Mouse (Mus musculus) embryo, embryonic 10.5 days (tissue): ENCODE results near the gene Mlkl.
"Not testable (repeated sequence)": the region's sequence is repeated elsewhere in the genome, so short reads cannot be mapped to it uniquely, and the experiment has no call there.

ENCODE experiments used
- DNase-seq: peaks from one replicate; pipeline ENCODE4 v3.0.0-alpha.2; 2015; ENCODE audit warnings: low spot score

Mlkl gene

DNA sequence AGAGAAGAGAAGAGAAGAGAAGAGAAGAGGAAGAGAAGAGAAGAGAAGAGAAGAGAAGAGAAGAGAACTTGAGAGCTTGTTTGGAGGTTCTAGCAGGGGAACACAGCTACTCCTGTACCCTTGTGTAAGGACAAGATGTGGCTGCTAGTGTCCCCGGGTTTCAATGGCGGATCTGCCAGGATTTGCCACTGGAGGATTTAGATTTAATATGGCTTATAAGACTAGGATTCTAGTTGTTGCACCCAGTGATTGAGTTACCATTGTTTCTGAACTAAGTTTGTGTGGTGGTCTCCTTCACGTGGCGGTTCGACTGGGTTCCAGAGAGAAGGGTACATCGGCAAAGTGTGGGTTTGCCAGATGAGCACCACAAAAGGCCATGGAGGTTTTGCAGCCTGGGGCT is 24.0 kb downstream of the Mlkl start:
- DNase-seq: not testable (repeated sequence)

DNA sequence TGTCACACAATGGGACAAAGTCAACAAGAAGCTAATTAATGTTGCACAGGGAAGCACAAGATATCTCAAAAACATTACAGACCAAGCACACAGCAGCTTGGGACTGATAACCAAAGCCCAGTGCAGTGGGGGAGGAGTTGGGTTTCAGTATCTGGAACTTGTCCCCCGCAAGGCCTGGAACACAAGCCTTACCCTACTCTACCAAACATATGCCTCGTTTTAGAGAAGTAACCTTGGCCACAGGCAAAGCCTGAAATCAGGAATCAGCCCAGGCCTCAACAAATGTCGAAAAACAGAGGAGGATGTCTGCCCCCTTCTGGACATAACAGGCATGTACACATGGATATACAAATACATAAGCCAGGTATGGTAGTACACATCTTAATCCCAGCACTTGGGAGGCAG is 25.2 kb downstream of the Mlkl start:
- peak; percentile 16 for DNase-seq

DNA sequence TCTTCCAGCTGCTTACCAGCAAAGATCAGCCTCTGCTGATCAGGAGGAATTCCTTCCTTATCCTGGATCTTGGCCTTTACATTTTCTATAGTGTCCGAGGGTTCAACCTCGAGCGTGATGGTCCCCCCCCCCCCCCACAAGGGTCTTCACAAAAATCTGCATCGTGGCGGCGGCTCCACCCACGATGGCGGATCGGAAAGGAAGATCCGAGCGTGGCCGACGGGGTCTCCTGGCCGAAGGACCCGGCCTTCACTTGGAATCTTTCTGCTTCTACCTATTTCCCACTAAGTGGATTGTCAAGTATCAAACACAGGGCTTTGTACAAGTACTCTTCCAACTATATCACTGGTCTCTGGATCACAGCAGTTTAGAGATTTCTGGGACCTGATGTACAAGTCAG is 28.0 kb downstream of the Mlkl start:
- DNase-seq: not testable (repeated sequence)

DNA sequence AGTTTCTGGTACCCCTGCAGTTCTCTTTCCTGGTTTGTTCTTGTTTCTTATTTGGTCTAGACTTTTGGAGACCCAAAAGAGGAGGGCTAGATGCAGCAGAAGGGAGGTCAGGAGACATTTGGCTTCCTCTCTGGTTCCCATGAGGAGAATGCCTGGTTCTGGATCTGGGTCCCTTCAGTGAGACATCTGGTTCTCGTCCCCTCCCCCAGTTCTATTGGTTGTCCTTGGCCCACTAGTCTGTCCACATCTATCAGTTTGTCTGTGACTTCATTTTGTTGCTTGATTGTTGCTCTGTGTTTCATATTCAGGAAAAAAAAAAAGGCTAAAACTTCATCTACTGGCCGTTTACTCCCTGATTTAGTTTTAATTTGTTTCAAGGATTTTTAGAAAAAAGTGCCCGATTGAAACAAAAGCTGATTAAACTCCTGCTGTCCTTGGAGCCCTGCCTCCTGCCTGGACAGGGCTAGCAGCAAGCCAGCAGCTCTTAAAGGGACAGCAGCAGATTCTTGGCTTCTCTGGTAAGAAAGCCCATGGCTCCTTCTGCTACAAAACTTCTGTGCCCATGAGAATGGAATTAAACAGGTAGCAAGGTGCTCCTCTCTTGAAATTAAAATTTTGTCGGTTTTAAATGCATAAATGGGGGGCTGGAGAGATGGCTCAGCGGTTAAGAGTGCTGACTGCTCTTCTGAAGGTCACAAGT is 32.8 kb downstream of the Mlkl start:
- no peak for DNase-seq

DNA sequence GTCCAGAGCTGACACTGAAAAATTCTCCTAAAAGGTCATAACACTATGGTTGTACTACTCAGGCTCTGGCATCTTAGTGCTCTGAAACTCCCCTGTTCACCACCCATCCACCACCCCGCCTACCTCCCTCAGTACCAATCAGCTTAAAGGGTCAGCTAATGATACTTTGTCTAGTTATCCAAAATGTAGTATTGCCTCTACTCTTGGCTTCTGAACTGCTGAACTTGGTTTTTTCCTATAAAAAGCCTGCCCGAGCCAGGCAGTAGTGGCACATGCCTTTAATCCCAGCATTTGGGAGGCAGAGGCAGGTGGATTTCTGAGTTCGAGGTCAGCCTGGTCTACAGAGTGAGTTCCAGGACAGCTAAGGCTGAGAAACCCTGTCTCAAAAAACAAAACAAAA is 33.6 kb downstream of the Mlkl start:
- DNase-seq: no peak

DNA sequence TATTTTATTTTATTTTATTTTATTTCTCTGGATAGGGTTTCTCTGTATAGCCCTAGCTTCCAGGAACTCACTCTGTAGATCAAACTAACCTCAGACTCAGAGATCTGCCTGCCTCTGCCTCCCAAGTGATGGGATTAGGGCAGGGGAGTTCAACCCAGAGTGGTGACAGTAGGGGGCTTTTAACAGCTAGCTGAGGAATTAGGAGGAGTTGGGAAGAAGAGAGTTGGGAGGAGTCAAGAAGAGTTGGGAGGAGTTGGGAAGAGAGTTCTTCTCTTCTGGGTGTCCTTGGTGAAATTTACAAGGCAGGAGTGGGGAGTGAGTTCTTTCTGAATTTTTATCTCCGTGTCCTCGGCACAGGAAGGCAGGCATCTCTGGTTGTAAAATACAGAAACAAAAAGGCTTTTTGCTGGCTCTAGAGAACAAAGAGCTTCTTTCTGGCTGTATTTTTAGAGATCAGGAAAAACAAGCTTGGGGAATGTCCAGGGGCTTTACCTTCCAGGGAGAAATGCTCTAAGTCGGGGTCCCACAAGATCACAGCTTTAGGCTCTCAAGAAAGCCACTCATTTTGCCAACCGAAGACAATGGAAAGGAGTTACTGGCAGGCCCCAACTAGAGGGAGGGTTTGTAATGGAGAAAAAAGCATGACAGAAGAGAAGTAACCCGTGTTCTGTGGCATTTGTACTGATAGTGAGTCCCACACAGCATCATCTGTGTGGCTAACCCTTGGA is 34.7 kb downstream of the Mlkl start:
- not testable (repeated sequence) for DNase-seq

DNA sequence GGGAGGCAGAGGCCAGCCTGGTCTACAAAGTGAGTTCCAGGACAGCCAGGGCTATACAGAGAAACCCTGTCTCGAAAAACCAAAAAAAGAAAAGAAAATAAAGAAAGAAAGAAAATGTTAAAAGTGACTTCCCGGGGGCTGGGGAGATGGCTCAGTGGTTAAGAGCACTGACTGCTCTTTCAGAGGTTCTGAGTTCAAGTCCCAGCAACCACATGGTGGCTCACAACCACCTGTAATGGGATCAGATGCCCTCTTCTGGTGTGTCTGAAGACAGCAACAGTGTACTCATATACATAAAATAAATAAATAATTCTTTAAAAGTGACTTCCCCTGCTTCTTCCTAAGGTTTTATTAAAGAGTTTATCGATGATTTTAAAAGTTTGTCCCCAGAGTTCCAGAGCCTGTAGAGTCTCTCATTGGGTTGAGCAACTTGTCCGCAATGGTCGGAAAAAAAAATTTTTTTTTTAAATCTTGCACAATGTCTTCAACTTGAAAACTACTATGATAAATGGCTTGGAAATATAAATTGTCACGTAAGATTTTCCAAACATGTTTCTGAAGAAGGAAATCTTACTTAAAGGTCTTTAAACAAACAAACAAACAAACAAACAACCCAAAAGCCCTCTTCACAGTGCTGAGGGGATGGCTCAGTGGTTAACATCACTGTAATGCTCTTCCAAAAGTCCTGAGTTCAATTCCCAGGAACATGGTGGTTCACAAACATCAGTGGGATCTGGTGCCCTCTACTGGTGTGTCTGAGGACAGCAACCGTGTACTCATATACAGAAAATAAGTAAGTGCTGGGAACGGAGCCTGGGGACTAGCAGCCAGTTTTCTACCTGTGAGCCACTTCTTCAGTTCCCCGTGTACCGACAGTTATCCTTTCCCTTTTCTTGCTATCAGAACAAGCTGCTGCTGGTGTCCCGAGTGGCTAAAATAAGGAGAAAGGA is 37.1 kb downstream of the Mlkl start:
- peak; percentile 31 for DNase-seq

DNA sequence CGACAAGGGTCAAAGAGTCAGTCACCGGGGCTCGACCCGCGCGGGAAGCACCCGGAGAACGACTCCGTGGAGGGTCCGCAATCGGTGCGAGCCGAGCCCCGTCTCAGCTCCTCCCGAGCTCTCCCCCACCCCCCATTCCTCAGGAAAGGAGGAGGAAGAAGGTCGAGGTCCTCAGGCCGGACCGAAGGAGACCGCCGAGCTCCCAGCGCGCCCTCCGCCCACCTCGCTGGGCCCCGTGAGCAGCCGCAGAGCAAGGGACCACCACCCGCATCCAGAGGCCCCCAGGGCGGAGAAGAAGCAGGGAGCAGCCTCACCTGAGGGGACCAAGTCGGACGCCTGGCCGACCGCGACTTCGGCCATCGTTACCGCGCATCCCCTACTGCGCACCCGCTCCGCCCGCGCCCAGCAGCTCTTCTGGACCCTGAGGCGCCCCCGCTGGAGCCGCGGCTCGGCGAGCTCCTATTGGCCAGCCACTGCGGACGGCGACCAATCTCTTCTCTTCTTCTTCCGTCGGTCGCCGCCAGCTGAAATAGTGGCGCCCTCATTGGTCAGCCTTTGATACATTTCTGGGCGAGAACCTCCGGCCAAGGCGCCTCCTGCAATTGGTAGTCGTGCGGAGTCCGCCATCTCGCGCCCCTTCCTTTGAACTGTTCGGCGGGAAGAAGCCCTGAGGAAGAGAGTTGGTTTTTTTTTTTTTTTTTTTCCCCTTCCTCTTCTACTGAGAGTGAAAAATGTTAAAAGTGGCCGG is 38.0 kb downstream of the Mlkl start, which contains the start of gene Rfwd3:
Gene Rfwd3 (minus strand): TSS at position 402 of the 748 bp plus-strand sequence.
- DNase-seq: peak; percentile 98

DNA sequence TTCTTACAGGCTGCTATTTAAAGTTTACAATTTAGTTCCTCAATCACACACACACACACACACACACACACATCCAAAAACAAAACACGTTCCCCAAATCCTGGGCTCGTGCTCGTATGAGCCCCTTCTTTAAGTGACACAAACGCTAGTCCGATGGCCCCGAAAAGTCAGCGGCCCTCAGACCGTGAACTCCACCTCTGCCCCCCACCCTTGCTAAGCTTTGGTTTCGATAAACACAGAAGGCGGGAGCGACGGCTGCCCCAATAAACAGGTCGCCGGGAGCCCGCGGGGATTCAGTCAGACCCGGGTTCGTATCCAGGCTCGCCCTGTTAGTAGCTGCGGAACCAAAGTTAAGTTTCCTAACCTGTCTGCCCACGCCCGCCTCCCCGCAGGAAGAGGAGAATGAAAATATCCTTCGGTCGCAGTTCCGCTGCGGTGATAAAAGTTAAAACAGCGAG is 38.6 kb downstream of the Mlkl start:
- DNase-seq: peak; percentile 70

DNA sequence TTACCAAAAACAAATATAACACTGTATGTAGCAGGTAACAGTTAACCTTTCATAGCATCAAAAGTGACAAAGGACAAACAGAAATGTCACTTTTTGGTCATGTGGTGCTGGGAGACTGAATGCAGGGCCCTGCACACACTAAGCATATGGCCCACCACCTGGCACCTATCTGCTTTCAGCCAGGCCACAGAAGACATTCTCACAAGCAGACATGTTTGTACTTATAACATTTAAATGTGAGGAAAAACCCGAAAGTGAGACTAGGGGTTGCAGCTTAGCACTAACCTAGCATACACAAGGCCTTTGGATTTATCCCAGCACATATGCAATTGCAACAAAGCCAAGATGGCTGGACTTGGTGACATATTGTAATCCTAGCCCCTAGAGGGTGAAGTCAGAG is 40.0 kb downstream of the Mlkl start:
- DNase-seq: no peak

DNA sequence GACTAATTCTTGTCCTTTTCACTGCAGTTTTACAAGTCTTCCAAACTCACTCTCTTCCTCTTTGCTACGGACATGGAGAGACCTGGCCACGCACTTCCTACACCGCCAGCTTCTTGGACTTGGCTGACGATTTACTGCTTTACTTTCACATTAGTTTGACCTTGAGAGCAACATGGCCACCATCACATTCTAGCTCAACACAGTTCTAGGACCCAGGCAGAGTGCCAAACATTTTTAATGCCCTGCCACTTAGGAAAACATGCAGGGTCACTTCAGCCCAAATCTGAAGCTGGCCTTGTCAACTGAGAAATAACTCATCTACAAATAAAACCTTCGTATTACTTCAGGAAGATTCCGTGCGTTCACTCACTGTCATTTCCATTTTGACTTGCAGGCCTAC is 46.2 kb downstream of the Mlkl start:
- DNase-seq: no peak

DNA sequence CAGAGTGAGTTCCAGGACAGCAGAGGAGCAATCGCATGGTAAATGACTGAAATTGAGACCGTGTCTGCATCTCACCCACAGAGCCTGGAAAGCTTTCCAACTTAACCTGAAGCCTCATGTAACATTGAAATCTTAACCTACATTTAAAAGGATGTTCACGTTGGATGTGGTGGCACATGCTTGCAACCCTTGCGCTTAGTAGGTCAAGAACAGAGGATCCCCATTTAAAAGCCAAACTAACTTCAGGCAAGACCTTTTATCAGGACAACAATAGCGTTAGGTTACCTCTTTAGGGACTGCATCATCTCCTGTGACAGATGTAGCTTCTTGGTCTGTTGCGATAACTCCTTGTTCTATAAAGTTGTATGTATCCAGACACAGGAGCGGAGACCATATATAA is 47.4 kb downstream of the Mlkl start:
- no peak for DNase-seq

DNA sequence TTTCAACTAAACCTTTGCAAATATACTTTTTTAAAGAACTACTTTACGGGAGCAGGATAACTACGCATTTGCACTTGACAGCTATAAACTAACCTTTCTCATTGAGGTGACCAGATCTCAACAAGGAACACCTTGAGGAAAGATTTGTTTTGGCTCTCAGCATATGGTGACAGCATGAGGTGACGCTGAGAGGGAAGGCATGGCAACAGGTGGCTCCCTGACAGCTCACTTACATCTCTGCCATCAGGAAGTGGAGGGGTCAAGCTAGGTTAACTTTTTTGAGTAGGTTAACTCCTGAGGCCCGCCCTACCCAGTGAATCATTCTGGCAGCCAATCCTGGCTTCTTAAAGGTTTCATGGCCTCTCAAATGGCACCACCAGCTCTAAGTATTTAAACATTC is 52.4 kb downstream of the Mlkl start:
- DNase-seq: no peak

DNA sequence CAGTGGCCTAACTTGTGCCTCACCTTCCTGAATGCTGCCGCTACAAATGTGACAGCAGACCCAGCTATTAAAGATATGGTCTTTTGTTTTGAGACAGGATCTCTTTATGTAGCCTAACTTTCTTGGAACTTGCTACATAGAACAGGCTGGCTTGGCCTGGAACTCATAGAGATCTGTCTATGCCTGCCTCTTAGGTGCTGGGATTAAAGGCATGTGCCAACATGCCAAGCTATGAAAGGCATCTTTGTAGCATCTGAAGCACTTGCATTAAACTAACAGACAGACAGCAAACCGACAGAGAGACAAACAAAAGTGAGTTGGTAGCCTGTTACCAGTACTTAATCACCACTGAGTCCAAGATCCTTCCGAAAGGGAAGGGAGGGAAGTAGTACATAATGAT is 55.9 kb downstream of the Mlkl start:
- DNase-seq: no peak

DNA sequence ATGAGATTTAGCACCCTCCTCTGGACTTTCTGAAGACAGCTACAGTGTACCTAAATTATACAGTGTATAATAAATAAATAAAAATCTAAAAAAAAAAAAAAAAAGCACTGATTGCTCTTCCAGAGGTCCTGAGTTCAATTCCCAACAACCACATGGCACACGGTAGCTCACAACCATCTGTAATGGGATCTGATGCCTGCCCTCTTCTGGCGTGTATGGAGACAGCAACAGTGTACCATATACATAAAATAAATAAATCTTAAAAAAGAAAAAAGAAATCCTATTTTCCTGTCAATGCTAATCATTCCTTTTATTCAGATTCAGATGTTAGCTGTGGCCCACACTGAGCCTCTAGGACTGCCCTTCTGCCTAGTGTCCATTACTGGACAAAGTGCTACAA is 69.7 kb downstream of the Mlkl start:
- no peak for DNase-seq

DNA sequence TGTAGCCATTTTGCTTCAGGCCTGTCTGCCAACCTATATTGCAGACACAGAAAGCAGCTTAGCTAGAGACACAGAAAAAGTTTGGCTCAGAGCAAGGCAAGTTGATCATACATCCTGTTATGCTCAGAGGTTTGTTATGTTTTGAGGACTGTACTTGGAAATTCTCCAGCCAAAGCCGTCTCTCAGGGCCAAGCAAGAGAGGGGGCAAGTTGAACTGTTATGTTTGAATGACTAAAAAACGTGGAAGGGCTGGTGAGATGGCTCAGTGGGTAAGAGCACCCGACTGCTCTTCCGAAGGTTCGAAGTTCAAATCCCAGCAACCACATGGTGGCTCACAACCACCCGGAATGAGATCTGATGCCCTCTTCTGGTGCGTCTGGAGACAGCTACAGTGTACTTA is 71.8 kb downstream of the Mlkl start:
- not testable (repeated sequence) for DNase-seq

DNA sequence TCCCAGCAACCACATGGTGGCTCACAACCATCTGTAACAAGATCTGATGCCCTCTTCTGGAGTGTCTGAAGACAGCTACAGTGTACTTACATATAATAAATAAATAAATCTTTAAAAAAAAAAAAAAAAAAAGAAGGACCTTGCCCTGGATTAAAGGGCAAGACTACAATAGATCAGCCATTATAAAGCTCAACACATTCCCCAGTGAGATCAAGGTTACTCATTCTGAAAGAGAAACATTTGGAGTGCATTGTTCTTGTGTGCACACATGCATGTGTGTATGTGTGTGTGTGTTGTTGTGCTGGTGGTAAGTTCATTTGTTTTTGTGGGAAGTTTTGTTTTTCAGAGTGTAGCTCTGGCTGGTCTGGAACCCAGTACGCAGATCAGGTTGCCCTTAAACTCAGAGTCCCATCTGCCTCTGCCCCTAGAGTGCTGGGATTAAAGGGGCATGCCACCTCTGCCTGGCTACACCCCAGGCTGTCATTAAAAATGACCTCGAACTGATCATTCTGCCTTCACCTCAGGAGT is 73.2 kb downstream of the Mlkl start:
- DNase-seq: no peak

DNA sequence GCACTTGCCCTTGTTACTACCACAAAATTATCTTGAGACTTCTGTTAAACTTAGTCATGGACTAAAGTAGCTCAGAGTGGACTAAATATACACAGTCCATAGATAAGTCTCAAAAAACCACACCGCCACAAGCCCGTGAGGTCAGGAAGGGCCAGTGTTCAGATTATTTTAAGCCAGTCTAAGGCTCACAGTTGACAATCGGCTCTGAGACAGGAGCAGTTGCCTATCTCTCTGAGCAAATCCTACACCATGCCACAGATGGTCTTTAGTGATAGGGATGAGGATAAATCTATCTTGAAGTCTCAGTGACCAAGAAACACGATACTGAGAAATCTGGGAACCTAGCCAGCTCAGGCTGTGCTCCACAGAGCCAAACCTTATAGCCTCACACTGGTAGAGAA is 76.0 kb downstream of the Mlkl start:
- no peak for DNase-seq
